Mouse (Mus musculus): ENCODE results near the gene Pigc.

DNA sequence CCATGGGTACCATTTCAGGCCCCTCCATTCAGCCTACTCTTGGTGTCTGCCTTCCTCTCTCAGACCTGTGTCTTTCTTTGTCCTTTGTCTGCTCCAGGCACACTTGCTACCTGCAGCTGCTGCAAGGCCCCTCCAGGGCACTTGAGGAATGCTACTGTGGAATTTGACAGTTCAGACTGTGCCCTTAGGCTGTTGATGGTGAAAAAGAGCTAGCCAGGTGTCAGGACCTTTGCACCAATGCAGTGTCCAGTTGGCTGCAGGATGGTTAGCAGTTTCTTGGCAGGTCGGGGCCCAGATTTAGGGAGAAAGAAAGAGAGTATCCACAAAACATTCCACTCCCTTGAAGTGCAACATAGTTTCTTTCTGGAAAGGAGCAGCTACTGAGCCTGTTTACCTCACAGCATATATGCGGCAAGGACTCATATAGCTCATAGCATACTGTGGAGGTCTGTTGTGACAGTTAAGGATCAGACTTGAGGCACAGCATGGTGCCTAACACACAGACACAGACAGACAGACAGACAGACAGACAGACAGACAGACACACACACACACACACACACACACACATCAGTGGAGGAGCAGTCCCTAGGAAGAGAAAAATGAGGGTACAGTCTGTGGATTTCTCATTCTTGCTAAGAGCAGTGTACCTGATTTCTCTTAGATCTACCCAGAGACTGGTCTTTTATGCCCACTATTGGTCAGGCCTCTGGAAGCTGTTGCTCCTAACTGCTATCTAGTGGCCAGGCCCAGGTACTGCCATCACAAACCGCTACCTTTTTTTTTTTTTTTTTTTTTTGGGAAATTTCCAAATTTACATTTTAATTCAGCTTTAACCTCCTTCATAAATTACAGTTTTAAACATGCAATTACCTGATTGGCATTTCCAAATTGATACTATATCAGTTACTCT, 6.3 kb upstream of the Pigc start:
- TF ChIP-seq EP300 (IDR thresholded peaks at IDR 0.05; ENCODE audit: low read length) (no peak), CTCF (conservative IDR thresholded peaks at IDR 0.05 in 1 of 2, IDR thresholded peaks at IDR 0.05 in 1 of 2; ENCODE audit: low read depth in 2 of 2, low read length in 2 of 2) (peak; percentile 60 to 93), KAT2A (IDR thresholded peaks at IDR 0.05; ENCODE audit: insufficient replicate concordance, low read length) (no peak), BHLHE40 (IDR thresholded peaks at IDR 0.05; ENCODE audit: low read depth, low read length) (peak; percentile 36; the same call in 1 of the 2 replicates)
